Mouse (Mus musculus) lung, postnatal 0 days (tissue): ENCODE measurements around the gene Plekhm3.

Source experiments
- CTCF ChIP-seq: IDR thresholded peaks from 2 replicates; pipeline ENCODE4 v1.5.1; 2016; ENCODE audit warnings: antibody characterized with exemption, mild to moderate bottlenecking
- EP300 ChIP-seq: IDR thresholded peaks from 2 replicates; pipeline ENCODE4 v1.6.1; 2016; ENCODE audit warnings: antibody characterized with exemption, mild to moderate bottlenecking, control low read depth

- TF ChIP-seq CTCF (no peak), EP300 (no peak)
Observed at GRCm38 (mm10) chr1:64880613-64881012, 76.0 kb downstream of the Plekhm3 start.
